Mouse (Mus musculus): Measurements from ENCODE around the gene Irf1. TPM values are rescaled to one million over a fixed set of nuclear protein-coding genes. Genes with fewer than 3 reads are reported as not detected.
"Not testable (repeated sequence)": the region's sequence is repeated elsewhere in the genome, so short reads cannot be mapped to it uniquely, and the experiment has no call there.

Gene Irf1
- 10 to 100 TPM in 2 of 4 experiments, 1 to 10 TPM in 2; 6.8 to 10.8 (median 9.4) TPM for total RNA-seq (2022)

GRCm38 (mm10) chr11:53769760-53770124 is at the start of gene Irf1:
TSS of gene Irf1 (plus strand) at chr11:53770014.
- DNase-seq (ENCODE audit: low spot score in 2 of 2) = peak; percentile 60 to 78

GRCm38 (mm10) chr11:53720715-53721114 is 49.1 kb upstream of the Irf1 start, which contains the start of gene Il5:
TSS of gene Il5 (plus strand) at chr11:53720794.
- no peak for DNase-seq (ENCODE audit: low spot score in 2 of 2)

- DNase-seq (ENCODE audit: low spot score in 2 of 2) = no peak
These were observed 38.4 kb upstream of the Irf1 start for GRCm38 (mm10) chr11:53731457-53731856.

GRCm38 (mm10) chr11:53732244-53732643 is 37.6 kb upstream of the Irf1 start:
- DNase-seq (ENCODE audit: low spot score in 2 of 2) = no peak

GRCm38 (mm10) chr11:53733824-53734223 is 36.0 kb upstream of the Irf1 start:
- DNase-seq (ENCODE audit: low spot score in 2 of 2) = no peak

- no peak for DNase-seq (ENCODE audit: low spot score in 2 of 2)
These were observed 35.4 kb upstream of the Irf1 start for GRCm38 (mm10) chr11:53734431-53734830.

- DNase-seq (ENCODE audit: low spot score in 2 of 2) = no peak
These were observed 34.7 kb upstream of the Irf1 start for GRCm38 (mm10) chr11:53734970-53735681.

GRCm38 (mm10) chr11:53735682-53736245 is 34.0 kb upstream of the Irf1 start:
- DNase-seq (ENCODE audit: low spot score in 2 of 2) = peak; percentile 20 to 30

- peak; percentile 20 to 67 for DNase-seq (ENCODE audit: low spot score in 2 of 2)
These were observed 32.8 kb upstream of the Irf1 start for GRCm38 (mm10) chr11:53736771-53737572.

GRCm38 (mm10) chr11:53737573-53737946 is 32.3 kb upstream of the Irf1 start:
- peak in 1 of 2 experiments; percentile 40 for DNase-seq (ENCODE audit: low spot score in 2 of 2)

- DNase-seq (ENCODE audit: low spot score in 2 of 2) = no peak
These were observed 27.5 kb upstream of the Irf1 start for GRCm38 (mm10) chr11:53742353-53742752.

- no peak for DNase-seq (ENCODE audit: low spot score in 2 of 2)
These were observed 24.6 kb upstream of the Irf1 start for GRCm38 (mm10) chr11:53745260-53745659.

GRCm38 (mm10) chr11:53747985-53748384 is 21.8 kb upstream of the Irf1 start:
- DNase-seq (ENCODE audit: low spot score in 2 of 2) = no peak

GRCm38 (mm10) chr11:53748614-53749013 is 21.2 kb upstream of the Irf1 start:
- no peak for DNase-seq (ENCODE audit: low spot score in 2 of 2)

GRCm38 (mm10) chr11:53749306-53749705 is 20.5 kb upstream of the Irf1 start:
- no peak for DNase-seq (ENCODE audit: low spot score in 2 of 2)

- no peak for DNase-seq (ENCODE audit: low spot score in 2 of 2)
These were observed 20.0 kb upstream of the Irf1 start for GRCm38 (mm10) chr11:53749716-53750352.

- DNase-seq (ENCODE audit: low spot score in 2 of 2) = no peak
These were observed 14.7 kb upstream of the Irf1 start for GRCm38 (mm10) chr11:53755011-53755595.

- DNase-seq (ENCODE audit: low spot score in 2 of 2) = no peak
These were observed 12.2 kb upstream of the Irf1 start for GRCm38 (mm10) chr11:53757612-53758011.

GRCm38 (mm10) chr11:53758033-53758432 is 11.8 kb upstream of the Irf1 start:
- DNase-seq (ENCODE audit: low spot score in 2 of 2) = not testable (repeated sequence)

GRCm38 (mm10) chr11:53758791-53759351 is 10.9 kb upstream of the Irf1 start:
- DNase-seq (ENCODE audit: low spot score in 2 of 2) = no peak

Measured in left cerebral cortex, adult 8-10 months (tissue).